Mouse (Mus musculus): ENCODE measurements around the gene Ccdc6.

Gene Ccdc6

DNA sequence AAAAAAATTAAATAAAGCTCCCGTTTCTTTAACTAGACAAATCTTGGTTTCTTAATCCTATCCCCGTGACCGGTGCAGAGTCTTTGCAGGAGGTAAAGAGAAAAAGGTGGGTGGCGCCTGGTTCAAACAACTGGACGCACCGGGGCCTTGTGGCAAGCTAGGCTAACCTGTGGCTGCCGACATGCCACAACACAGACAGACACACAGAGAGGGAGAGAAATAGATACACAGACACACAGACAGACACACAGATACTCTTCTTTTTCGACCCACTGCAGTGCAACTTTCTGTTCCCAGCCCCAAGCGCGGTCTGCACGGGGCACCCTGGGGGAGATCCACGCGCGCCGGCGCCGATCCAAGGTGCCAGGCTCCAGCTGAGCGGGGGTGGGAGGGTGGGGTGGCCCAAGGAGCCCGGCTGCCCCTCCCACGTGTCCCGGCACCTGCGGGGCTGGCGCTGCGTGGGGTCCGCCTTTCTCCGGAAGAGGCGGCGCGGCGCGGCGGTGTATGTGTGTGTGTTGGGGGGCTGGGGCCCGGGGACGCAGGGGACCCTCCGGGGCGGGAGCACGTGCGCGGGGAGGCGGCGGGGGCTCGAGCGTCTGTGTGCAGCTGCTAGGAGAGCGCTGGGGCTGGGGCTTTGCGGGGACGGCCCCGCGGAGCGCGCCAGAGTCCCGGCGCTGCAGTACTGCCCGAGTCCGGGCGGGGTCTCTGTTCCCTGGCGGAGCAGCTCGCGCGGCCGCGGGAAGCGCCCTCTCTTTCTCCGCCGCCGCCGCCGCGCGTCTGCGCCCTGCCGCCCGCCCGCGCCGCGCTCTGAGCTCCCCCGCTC, at the start of gene Ccdc6:
Gene Ccdc6 (plus strand): TSS at position 756 of the 823 bp plus-strand sequence.
- peak; percentile 71 to 84 for DNase-seq (ENCODE audit: low spot score in 2 of 2)

DNA sequence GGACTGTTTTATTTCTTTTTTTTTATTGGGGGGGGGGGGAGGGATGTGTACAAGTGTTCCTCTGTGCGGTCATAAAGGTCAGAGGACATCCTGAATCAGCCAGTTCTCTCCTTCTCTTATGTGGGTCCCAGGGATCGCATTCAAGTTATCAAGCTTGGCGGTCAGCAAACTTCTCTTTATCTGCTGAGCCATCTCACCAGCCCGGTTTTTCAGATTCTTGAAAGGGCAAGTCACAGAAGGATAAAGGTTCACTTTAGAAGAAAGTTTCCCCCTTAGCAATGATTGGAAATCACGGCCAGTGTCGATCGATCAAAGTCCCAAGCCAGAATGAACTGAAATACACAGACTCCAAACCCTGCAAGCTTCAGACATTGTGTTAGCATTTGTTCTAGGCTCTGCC, 47.1 kb upstream of the Ccdc6 start:
- peak; percentile 33 to 67 for DNase-seq (ENCODE audit: low spot score in 2 of 2)

DNA sequence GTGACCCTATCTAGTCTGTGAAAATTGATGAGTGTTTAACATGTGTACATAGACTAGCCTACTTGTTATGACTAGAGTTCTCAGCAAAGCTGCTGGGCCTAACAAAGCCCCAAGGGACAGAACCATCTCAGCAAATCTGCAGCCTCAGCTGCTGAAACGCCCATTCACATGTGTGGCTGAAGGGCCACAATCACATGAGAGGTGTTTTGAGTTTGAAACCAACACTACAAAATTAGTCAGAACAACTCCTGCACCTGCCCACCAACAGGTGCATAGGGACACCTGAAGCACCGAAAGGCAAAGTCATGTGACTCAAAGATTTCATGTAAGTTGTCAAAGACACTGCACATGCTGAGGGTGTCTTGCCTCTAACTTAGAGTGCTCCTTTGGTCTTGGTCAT, 41.6 kb upstream of the Ccdc6 start:
- no peak for DNase-seq (ENCODE audit: low spot score in 2 of 2)

DNA sequence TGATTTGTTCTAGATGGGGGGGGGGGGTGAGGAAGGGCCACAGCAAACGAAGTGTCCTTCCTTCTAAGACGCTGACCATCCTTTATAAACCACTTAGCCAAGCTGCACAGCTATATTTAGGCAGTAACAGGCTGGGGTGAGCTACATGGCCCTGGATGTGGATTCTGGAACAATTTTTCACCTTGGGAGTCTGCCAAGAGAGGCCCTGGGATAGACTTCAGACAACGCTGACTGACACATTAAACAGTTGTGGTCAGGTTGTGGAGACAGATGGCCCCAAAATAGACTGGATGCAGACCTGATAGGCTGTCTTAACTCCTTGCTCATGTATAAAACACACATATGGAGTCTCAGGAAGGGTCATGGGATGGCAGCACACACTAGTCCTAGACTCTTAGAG, 39.9 kb upstream of the Ccdc6 start:
- DNase-seq (ENCODE audit: low spot score in 2 of 2), result no peak

DNA sequence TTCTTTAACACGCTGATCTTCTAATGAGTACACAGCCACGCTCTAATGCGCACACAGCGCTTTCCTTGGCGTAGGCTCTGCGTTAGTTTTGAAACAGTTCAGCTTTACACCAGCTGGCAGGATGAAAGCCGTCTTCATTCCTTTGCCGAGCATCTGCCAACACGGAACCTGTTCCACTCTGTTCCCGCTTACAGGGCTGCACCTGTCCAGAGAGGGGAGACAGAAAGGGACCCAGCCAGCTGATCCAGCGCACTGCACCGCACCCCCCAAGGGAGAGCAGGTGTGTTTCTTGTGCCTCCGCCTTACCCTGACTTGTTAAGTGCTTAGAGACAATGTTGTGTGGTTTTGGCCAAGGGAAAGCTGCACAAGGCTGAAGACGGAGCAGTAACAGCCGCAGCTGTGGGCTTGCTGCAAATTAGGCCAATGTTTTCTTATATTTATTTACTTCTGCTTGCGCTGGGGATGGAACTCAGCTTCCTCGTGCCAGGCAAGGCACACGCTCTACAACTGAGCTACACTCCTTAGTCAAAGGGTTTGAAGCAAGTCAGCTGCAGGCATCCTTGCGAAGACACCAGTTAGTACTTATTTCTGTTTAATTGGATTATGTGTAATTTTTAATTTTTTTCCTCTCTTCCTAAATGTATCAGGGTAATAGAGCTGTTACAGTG, 36.8 kb upstream of the Ccdc6 start:
- peak in 1 of 2 experiments; percentile 11 for DNase-seq (ENCODE audit: low spot score in 2 of 2)

DNA sequence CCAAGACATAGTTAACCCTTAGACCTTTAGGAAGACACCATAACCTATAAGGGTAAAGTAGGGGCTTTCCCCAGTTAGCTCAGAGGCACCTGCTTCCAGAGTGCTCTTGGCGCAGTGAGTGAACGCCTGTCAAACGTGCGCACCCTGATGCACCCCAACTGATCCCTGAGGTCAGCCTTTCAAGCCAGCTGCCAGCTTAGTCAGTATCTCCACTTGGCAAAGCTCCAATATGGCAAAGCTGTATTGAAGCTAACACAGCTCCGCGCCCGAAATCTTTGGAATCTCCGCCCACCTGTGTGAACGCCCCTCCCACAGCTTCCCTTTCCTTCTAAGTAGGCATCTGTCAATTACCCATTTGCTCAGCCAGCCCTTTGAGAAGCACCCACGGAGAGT, 36.2 kb upstream of the Ccdc6 start:
- peak; percentile 12 to 18 for DNase-seq (ENCODE audit: low spot score in 2 of 2)

DNA sequence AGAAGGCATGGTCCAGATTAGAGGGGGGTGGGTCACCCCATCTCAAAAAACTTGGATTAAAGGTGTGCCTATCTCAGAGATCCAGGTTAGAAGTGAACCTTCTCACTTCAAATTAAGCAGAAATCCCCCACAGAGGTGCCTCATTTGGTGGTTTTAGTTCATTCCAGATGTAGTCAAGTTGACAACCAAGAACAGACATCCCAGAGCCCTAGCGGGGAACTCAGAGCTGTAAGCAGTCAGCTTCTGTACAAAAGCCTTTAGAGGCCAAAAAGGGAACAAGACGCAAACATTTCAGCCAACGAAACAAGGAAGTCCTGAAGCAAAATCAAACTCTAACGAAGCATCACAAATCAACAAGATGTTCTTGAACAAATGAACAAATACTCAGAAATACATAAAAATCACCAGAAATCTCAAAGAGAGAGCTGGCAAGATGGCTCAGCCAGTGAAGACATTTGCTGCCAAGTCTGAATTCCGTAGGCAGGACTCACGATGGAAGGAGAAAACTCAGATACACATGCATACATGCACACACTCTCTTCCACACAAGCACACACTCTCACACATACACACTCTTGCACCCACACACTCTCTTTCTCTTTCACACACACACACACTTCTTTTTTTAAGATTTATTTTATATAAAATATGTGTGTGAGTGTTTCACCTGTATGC, 32.9 kb upstream of the Ccdc6 start:
- DNase-seq (ENCODE audit: low spot score in 2 of 2), result no peak

DNA sequence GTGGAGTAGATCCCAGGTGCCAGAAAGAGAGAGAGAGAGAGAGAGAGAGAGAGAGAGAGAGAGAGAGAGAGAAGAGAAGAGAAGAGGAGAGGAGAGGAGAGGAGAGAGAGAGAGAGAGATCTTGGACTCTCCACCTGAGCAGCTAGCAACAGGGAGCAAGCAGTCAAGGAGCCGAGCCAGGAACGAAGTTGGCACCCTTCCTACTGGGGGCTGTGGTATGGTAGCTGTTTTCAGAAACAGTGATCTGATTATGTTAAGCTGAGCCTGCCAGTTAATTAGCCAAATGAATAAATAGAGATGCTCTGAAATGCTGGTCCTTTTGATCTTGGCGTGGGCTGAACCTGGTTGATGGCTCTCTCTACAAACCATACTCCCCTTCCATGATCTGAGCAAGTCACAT, 31.7 kb upstream of the Ccdc6 start:
- DNase-seq (ENCODE audit: low spot score in 2 of 2), result no peak

DNA sequence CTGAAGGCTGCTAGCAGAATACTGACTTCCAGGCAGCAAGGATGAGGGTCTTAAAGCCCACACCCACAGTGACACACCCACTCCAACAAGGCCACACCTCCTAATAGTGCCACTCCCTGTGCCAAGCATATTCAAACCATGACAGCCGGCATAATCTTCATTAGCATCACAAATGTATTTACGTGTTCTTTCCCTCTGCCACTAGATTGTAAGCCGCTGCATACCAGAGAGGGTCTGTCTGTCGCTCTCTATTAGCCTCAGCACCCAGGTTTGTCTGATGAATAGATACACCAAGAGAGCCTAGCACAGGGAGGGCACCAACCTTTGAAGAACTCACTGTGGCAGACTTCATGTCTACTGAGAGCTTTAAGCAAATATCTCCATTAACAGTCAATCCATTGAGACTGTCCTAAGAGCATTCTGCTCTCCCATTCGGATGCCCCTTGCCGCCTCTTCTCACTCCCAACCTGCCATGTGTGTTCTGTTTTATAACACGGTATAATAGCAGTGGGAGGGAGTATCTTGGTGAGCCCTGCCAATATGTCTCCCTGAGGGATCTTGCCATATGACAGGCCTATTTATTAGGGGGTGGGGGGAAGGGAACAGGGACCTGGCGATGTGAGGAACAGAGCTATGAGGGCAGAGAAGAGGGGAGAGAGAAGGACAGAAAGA, 30.3 kb upstream of the Ccdc6 start:
- DNase-seq (ENCODE audit: low spot score in 2 of 2), result no peak

DNA sequence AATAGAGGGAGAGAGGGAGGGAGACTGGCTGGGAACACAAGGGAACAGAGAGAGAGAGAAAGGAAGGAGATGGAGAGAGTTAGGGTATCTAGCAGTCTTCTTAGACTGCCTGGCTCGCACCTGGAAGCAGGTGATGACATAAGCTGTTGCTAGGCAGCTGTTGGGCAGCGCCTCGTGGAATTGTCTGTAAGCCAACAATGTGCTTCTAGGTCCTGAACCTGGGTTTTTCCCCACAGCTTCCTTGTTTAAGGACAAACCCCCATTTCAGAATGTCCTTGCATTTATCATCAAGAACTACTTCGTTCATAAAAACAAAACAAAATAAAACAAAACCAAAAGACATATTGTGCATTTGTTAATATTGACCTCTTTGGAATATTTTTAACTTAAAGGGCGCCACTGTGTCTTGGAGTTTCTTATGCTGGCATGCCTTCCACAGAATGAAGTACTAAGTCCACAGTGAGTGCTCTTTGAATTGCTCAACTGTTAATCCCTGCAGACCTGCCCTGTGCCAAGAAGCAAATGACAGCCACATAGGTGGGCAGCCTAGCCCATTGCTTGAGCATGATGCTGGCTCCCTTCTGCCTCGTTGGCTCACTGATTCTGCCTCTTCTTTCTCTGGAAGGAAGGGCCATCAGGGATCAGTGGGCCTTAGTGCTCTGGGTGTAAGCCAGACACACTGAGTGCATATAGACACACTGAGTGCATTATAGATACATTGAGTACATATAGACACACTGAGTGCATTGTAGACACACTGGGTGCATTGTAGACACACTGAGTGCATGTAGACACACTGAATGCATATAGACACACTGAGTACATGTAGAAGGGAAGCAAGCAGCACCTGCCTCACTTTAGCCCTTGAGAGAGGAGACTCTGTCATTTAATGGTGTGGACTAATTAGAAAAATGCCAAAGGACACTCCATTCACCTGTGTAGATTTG, 29.5 kb upstream of the Ccdc6 start:
- DNase-seq (ENCODE audit: low spot score in 2 of 2), result no peak

DNA sequence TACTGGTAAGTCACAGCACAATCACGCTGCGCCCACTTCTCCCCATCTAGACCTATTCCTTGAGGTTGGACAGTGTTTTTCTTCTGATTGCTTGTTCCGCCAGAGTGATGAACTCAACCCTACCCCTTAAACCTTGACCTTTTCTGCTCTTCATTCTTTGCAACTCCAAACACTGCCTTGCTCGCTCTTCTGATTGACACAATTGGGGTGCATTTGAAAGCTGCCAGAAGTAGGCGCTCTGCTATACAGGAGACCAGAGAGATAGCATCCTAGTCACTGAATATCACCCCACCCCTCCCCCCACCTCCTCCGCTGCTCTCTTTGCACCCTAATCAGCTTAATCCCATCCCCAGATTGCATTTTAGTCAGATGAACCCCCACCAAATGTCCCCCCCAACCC, 27.6 kb upstream of the Ccdc6 start:
- no peak for DNase-seq (ENCODE audit: low spot score in 2 of 2)

DNA sequence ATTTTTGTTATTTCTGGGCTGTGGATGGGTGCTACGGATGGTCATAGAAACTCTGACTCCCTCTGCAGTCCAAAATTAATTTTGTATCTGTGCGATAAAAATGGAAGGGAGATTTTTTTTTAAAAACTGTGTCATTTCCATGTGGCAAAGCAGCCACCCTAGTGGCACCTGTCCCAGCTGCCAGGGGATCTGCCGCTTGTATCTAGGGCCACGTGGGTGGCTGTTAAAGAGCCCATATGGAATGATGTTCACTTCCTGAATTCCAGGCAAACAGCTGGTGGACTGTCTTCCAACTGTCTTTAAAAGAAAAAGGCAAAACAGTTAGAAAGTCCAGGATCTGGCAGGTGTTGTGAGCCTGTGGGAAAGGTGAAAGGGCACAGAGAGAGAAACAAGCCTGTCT, 25.6 kb upstream of the Ccdc6 start:
- no peak for DNase-seq (ENCODE audit: low spot score in 2 of 2)

DNA sequence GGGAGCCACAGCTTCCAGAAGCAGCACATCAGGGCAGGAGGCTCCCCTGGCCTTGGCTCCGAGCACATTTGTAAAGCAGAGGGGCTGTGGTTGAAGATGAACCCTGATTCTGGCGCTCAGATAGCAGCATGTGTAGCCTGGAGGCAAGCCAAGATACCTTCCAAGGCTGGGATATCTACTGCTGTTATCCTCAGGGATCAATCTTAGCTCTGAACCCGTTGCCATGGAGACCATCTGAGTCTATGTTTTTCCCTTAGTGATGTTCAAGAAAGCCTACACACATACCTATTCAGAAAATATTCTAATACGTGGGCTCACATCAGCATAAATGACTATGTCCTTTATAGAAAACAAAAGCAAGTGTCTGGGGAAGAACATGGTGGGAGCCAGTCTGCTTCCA, 19.5 kb upstream of the Ccdc6 start:
- DNase-seq (ENCODE audit: low spot score in 2 of 2), result no peak

DNA sequence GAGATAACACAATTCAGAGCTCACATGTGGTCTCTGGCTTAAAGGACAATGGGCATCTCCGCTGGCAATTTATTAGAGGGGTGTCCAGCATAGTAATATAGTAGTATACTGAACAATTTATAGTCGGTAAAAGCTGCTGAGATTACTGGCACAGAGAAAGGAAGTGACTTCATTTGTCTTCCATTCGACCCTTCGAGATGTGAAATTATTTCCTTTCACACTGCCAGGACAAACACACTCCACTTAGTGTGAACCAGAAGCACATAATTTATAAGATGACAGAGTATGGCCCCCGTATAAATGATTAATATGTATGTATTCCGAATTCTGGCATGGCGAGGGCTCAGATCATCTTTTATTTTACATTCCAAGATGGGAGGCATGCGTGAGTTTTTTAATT, 16.0 kb upstream of the Ccdc6 start:
- DNase-seq (ENCODE audit: low spot score in 2 of 2), result no peak

DNA sequence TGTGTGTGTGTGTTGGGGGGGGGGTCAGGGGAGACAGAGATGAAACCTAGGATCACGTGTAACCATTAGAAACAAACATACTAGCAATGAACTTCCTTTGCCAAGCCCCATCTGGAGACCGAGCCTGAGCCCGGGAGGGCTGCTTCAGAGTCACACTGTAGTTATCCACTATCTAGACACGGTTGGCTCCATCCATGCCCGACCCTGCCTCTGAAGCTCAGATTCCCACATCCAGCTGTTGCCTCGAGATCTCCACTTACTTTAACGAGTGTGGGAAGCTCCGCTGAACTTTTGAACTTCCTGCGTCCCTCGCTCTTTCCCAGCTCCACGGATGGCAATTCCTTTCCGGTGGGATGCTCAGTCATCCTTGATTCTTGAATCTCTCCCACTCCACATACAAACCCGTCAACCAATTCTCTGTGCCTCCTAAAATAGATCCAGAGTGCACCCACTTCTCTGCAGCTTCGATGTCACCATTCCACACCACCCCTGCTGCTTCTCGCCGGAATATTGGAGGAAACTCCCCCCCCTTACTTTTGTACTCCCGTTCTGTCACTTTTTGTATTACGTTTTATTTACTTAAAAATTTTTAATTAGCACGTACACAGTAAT, 15.3 kb upstream of the Ccdc6 start:
- no peak for DNase-seq (ENCODE audit: low spot score in 2 of 2)

DNA sequence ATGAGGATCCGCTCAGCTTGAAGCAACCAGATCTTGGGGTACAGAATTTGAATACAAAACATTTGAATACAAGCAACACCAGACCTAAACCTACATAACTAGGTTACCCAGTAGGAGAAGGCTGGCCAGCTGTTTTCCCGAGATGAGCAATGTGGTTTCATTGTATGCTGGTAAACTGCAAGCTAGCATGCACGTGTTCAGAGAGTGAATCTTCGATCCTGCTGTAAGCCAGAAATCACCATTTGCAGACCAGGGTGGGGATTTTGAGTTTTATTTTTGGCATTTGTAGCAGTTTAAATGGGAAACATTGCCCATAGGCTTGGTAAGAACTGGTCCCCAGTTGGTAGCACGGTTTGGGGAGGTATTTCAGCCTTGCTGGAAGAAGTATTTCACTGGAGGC, 13.7 kb upstream of the Ccdc6 start:
- DNase-seq (ENCODE audit: low spot score in 2 of 2), result no peak

DNA sequence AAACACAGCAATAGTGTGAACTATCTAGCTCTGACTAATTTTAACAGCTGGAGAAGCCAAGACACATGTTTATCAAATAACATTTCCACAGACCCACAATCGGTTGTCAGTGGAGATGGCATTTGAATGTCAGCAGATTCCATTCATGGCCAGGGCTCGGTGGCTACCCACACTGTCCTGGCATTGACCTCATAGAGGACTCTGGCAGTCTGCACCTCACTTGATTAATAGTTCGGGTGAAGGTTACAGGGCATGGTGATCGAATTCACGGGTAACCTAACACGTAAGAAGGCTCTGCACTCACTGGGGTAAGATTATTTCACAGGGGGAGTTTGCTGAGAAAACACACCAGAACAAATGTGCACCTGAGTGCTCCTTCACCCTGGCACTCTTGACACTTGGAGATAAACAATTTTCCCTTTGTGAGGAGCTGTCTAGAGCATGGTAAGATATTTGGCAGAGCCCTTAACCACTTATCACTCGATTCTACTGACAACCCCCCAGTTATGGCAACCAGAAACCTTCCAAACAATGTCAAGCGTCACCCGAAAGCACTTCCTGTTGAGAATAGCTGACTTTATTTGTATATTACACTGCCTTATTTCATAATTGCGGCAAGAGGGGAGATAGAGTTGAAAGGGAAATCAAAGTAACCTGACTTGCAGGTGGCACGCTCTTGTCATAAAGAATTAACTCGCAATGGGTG, 11.5 kb upstream of the Ccdc6 start:
- no peak for DNase-seq (ENCODE audit: low spot score in 2 of 2)

DNA sequence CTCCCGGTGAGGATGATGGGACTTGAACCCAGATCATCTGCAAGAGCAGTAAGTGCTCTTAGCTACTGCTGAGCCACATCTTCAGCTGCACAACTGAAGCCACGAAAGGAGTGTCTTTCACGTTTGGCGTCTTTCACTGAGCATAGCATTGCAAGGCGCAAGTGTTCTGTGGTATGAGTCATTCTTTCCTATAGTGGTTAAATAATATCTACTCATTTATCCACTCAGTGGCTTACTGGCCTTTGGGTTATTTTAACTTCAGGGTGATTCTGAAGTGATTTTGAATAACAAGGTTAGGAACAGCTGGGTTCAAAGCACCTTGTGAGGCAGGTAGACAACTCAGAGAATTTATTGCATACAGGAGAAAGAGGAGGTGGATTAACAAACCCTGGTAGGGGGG, 8.1 kb upstream of the Ccdc6 start:
- no peak for DNase-seq (ENCODE audit: low spot score in 2 of 2)

DNA sequence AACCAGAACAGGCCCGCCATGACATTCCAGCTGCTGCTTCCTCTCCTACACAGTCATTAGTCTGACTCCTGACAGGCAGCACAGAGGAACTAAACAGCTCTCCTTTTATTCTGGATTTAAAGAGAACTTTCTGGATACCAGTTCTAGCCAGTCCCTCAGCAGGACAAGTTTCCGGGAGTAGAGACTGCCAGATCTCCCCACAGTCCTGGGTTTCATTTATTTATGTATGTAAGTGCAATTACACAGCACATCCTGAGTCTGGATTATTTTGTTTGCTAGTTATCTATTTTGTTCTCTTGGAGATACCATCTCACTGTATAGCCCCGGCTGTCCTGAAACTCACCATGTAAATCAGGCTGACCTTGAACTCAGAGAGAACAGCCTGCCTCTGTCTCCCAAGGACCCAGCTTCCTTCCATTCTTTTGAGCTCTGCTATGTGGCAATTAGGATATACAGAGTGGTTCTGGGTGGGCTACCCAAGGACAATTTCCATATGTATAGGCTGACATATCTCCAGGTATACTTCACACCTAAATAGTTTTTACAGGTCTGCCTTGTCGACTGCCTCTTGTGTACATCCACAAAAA, 5.0 kb upstream of the Ccdc6 start:
- DNase-seq (ENCODE audit: low spot score in 2 of 2), result no peak

DNA sequence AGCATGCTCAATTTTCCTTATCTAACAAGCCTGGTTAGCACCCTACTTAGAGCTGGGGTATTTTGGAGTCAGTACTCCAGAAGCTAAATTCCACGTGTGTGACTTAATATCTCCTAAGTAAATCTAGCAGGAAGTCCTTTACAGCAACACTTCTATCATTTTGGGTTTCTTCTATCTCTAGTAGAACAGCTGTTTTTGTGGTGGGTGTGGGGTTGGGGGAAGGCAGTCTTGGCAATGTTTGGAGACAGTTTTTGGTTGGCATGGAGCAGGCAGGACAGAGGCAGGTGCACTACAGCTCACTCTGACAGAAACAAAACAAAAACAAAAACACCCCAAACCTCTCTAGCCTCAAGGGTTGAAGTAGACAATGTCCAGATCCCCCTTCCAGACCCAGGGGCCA, 3.1 kb upstream of the Ccdc6 start:
- no peak for DNase-seq (ENCODE audit: low spot score in 2 of 2)
